Mouse (Mus musculus) cerebellum, adult 2 months (tissue): ENCODE results near the gene Usp47.

ENCODE experiments used
- CTCF ChIP-seq: fragments of 200-500 bp; IDR thresholded peaks from 2 replicates; pipeline ENCODE4 v1.5.1; 2011; ENCODE audit warnings: low read depth, mild to moderate bottlenecking, control low read depth, low read length, moderate library complexity, borderline replicate concordance; ENCODE audit not compliant: insufficient read depth
- POLR2A ChIP-seq: fragments of 200-500 bp; IDR thresholded peaks from 2 replicates; pipeline ENCODE4 v1.6.1; 2011; ENCODE audit warnings: low read length, control low read depth, borderline replicate concordance; ENCODE audit not compliant: insufficient read depth

GRCm38 (mm10) chr7:112110638-112111372, 87.5 kb downstream of the Usp47 start:
- TF ChIP-seq CTCF: no peak
- no peak for TF ChIP-seq POLR2A
